Mouse (Mus musculus) adrenal gland, adult (tissue): ENCODE measurements at regions not wholly inside any gene's neighbourhood (a gene's known extent, or its start where the extent isn't known, plus 50 kb on each side); places are given as distances from the start of the nearest gene placed in this dataset.
"Not testable (repeated sequence)": the region's sequence is repeated elsewhere in the genome, so short reads cannot be mapped to it uniquely, and the experiment has no call there.

Experiments
- DNase-seq, 2 experiments: peaks; one replicate each; pipeline ENCODE4 v3.0.0; 2022 to 2023; ENCODE audit warnings: low spot score in 1 of 2; ENCODE audit not compliant: inconsistent age in 2 of 2

DNA sequence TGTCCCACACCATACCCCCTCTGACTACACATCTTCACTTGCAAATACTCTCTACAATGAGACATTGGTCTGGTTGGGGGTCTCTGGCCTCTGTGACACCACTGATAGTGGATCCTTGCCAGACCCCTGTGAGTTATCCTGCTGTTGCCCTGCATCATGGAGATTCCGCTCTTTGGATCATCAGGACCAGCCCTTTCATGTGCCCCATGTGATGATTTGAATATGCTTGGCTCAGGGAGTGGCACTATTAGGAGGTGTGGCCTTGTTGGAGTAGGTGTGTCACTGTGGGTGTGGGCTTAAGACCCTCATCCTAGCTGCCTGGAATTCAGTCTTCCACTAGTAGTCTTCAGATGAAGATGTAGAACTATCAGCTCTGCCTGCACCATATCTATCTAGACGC, 141.7 kb downstream of the Rbm43 start:
- DNase-seq: not testable (repeated sequence)

DNA sequence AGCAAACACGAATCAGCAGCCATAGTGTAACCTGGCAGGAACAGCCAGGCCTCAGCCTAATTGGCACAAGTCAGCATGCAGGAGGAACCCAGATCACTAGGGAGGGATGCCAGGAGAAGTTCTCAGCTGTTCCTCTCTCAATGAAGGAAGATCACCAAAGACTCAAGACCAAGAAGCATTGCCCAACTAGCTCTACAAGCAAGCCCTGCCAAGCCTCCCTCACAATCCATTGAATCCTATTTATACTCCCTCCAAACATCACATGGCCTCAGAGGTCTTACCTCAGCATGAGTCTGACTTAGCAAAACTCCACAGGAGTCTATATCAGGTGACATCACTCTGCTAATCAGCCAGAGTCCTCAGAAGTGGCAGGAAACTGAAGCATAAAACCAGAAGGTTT, 135.1 kb downstream of the Rbm43 start:
- DNase-seq: no peak

DNA sequence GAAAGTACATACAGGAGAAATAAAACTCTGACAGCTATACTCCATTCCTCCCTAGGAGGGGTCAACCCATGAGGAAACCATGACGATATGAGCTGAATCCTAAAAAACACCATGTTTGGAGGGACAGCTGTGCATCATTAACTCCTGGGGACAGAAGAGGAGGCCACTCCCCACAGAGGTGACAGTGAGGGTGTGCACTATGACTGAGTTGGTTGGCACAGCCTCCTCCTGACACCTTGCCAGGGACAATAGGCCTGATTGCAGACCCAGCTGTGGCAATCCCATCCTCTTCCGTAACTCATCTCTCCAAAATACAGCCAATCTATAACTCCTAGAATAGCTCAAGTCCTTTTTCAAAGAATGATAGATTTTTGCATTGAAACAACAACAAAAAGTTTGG, 112.0 kb downstream of the Rbm43 start:
- peak in 1 of 2 experiments; percentile 30 for DNase-seq

GRCm38 (mm10) chr2:51830286-51830944, 104.5 kb downstream of the Rbm43 start:
- DNase-seq: peak; percentile 51 to 84

- DNase-seq: no peak
Observed at GRCm38 (mm10) chr2:51830965-51831720, 103.8 kb downstream of the Rbm43 start.

- no peak for DNase-seq
Observed at GRCm38 (mm10) chr2:51837864-51838263, 97.1 kb downstream of the Rbm43 start.

- DNase-seq: no peak
Observed at GRCm38 (mm10) chr2:51840808-51841207, 94.2 kb downstream of the Rbm43 start.

- no peak for DNase-seq
Observed at GRCm38 (mm10) chr2:51844831-51845230, 90.1 kb downstream of the Rbm43 start.

GRCm38 (mm10) chr2:51847556-51847955, 87.4 kb downstream of the Rbm43 start:
- no peak for DNase-seq

DNA sequence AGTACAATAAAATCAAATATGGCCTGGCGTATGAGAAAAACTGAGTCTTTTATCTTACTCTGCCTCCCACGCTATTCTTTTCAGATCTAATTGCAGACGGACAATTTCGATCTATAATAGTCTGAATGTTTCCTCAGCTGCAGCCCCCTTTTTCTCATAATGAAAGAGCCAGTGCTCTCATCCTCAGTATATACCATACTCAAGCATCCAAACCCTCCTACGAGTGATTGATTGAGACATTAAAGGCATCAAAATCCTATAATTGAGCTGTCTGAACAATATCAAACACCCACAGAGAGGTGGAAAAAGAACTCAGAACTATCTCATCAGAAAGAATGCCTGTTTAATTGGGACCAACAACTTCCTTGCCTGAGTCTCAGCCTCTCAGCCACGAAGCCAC, 87.0 kb downstream of the Rbm43 start:
- DNase-seq: no peak

- no peak for DNase-seq
Observed at GRCm38 (mm10) chr2:51848491-51848890, 86.5 kb downstream of the Rbm43 start.

DNA sequence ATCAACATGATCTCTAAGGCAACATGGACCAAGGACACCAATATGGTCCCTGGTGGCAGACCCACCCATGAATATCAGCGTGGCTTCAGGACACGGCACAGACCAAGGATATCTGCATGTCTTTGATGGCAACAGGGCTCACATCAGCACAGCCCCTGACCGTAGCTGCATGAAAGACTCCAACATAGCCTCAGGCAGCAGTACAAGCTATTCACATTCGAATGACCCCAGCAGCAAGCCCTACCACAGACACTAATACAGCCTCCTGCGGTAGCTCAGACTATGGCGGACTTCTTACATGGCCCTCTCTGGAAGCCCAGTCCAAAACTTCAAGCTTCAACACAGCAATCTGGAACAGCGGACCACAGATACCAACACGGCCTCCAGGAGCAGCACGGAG, 84.4 kb downstream of the Rbm43 start:
- DNase-seq: no peak

- DNase-seq: no peak
Observed at GRCm38 (mm10) chr2:51851711-51852110, 83.3 kb downstream of the Rbm43 start.

- peak; percentile 14 to 54 for DNase-seq
Observed at GRCm38 (mm10) chr2:51857226-51857625, 77.7 kb downstream of the Rbm43 start.

DNA sequence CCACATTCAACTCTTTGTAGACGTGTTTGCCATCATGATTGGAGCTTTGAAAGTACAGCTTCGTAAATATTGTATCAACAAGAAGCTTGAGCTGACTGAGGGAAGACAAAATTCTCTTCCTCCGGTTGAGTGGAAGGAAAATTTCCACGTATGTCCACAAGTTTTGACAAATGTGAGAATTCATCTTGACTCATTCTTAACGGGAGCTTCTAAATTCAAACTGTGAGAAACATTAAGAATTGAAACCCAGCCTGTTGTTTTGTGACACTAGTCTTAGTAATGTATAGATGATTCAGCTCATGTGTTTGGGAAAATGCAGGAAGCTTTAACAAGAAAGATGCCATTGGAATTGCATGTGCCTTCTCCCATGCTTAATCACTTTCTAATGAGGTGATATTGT, 68.9 kb downstream of the Rbm43 start:
- no peak for DNase-seq

DNA sequence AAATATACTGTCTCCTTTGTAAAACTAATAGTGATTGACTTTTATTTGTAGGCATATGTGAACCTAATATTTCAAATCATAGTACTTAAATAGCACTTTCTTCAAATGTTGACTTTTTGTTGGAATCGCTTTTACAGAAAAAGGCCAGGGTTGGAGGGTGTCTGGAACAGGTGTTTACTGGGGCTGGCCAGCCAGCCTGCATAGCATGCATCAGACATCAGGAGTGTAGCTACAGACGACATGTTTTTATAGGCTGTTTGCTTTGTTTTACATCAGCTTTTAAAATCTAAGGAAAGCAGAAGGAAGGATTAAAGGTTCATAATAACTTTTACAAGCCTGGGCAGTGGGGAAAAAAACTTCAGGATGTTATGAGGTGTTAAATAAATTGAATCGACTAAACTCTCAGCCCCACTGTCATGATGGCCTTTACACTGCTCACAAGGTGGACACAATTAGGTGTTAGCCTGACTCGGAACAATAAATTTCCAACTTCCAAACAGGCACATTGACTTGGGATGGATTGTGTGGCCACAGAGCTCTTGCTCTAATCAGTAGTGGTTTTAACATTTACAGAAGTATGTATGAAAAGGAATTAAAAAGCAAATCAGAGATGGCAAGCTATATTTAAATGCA, 66.0 kb downstream of the Rbm43 start:
- no peak for DNase-seq

GRCm38 (mm10) chr2:51871571-51871970, 63.4 kb downstream of the Rbm43 start:
- no peak for DNase-seq
